Mouse (Mus musculus): Measurements from ENCODE around the gene Pde4c.

DNA sequence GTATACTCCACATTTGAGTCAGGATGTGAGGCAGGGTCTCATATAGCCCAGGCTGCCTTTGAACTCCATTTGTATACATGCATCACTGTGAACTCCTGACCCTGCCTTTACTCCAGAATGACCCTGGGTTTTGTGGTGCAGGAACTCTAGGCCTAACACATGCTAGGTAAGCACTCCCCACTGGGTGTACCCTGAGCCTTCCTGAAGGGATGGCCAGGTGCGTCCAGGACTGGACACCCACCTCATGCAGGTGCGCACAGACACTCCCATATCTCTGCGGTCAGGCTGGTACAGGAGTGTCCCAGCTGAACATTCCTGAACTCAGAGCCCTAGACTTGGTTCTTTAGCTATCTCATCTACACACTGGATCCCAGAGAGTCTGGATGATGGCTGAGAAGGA lies 49.4 kb upstream of the Pde4c start:
- no peak for TF ChIP-seq CTCF (IDR thresholded peaks at IDR 0.05; ENCODE audit: insufficient read depth, low read length)
- TF ChIP-seq POLR2A (IDR thresholded peaks at IDR 0.05; ENCODE audit: borderline replicate concordance, extremely low read depth, low read depth, low read length): no peak

Measured in lung, adult 2 months (tissue).